Mouse (Mus musculus) heart, embryonic 16.5 days (tissue): ENCODE data around the gene Wt1. TPM values are rescaled to one million over a fixed set of nuclear protein-coding genes. Genes with fewer than 3 reads are reported as not detected.
A peak's percentile ranks its signal among the peaks of the same experiment; 100 is the strongest.

Experiments
- ATAC-seq: fragments of 200-750 bp; cut with Nextera tagmentation; replicated peaks from 2 replicates; pipeline ENCODE4 v1.8.0; 2017; ENCODE audit warnings: moderate number of reproducible peaks; ENCODE audit not compliant: insufficient read depth, low FRiP score; ENCODE audit errors: extremely low read depth
- H3K27ac ChIP-seq: fragments of 300-500 bp; sonication (generic); 2 replicates; pipeline ENCODE4 v1.5.1; 2014; ENCODE audit warnings: mild to moderate bottlenecking, low read length, control low read depth, moderate library complexity
- H3K27me3 ChIP-seq: fragments of 300-500 bp; sonication (generic); 2 replicates; pipeline ENCODE4 v1.6.1; 2014; ENCODE audit warnings: low read length, mixed read lengths; ENCODE audit not compliant: control insufficient read depth, insufficient read depth
- H3K36me3 ChIP-seq: fragments of 300-500 bp; sonication (generic); 2 replicates; pipeline ENCODE4 v1.6.1; 2014; ENCODE audit not compliant: control insufficient read depth, insufficient read depth
- H3K4me1 ChIP-seq: fragments of 300-500 bp; sonication (generic); 2 replicates; pipeline ENCODE4 v1.6.1; 2014; ENCODE audit warnings: low read length, mixed read lengths; ENCODE audit not compliant: control insufficient read depth, insufficient read depth
- H3K4me2 ChIP-seq: fragments of 300-500 bp; sonication (generic); 2 replicates; pipeline ENCODE4 v1.6.1; 2014; ENCODE audit warnings: low read depth, mild to moderate bottlenecking, control low read depth, low read length
- H3K4me3 ChIP-seq: fragments of 300-500 bp; sonication (generic); 2 replicates; pipeline ENCODE4 v1.5.1; 2014; ENCODE audit warnings: mild to moderate bottlenecking, control low read depth, low read length
- H3K9ac ChIP-seq: fragments of 300-500 bp; sonication (generic); 2 replicates; pipeline ENCODE4 v1.6.1; 2014; ENCODE audit warnings: low read length, control low read depth
- H3K9me3 ChIP-seq: fragments of 300-500 bp; sonication (generic); replicated peaks from 2 replicates; pipeline ENCODE4 v1.6.1; 2016; ENCODE audit warnings: low read length; ENCODE audit not compliant: control insufficient read depth
- whole genome bisulfite sequencing: fragments of 180-500 bp; shearing (Covaris S2); extraction: QIAGEN DNeasy Blood & Tissue Kit; methylation state at CpG from one replicate; pipeline ENCODE4 v1.1.7; 2014; 5-methylcytosine and 5-hydroxymethylcytosine counted together
- polyA plus RNA-seq: library from polyadenylated mRNA; unstranded; fragments of >200 nt; fragmentation: Nextera tagmentation; extraction: Ambion mirVana; gene quantifications from 2 replicates; pipeline ENCODE4 v1.2.1, GENCODE M21; 2015

Gene Wt1
- 18.9 and 22.2 TPM in 2 replicates for polyA plus RNA-seq

GRCm38 (mm10) chr2:105126279-105126678 is at the start of gene Wt1:
Gene Wt1, plus strand, starts transcription at chr2:105126529.
- H3K9ac ChIP-seq, result peak within 1 kb of the TSS; percentile 56
- H3K27me3 ChIP-seq, result peaks cover 75% of the 10 kb centered on the region
- WGBS, result 1% methylated on average over 25 of the region's 25 CpGs
- H3K4me2 ChIP-seq, result peak within 1 kb of the TSS; percentile 49
- ATAC-seq, result peak; percentile 75
- H3K36me3 ChIP-seq, result no peaks in the 10 kb centered on the region
- H3K4me1 ChIP-seq, result peaks cover 5% of the 10 kb centered on the region; the same call in 1 of the 2 replicates
- H3K9me3 ChIP-seq, result no peaks in the 10 kb centered on the region
- H3K27ac ChIP-seq, result peak within 1 kb of the TSS; percentile 58
- peak within 1 kb of the TSS; percentile 43 for H3K4me3 ChIP-seq

- Histone ChIP-seq H3K4me2 (no peak overlapping the region), H3K36me3 (no peaks in the 10 kb centered on the region), H3K9me3 (no peaks in the 10 kb centered on the region), H3K4me1 (no peaks in the 10 kb centered on the region), H3K4me3 (no peak overlapping the region), H3K27ac (no peak overlapping the region), H3K27me3 (no peaks in the 10 kb centered on the region), H3K9ac (no peak overlapping the region)
- WGBS, result 91% methylated on average over 7 of the region's 7 CpGs
- no peak for ATAC-seq
These were observed 49.2 kb upstream of the Wt1 start for GRCm38 (mm10) chr2:105077151-105077550.

- 23% methylated on average over 9 of the region's 9 CpGs for WGBS
- Histone ChIP-seq H3K4me2 (no peak overlapping the region), H3K9me3 (no peaks in the 10 kb centered on the region), H3K4me3 (no peak overlapping the region), H3K4me1 (no peaks in the 10 kb centered on the region), H3K27me3 (no peaks in the 10 kb centered on the region), H3K27ac (no peak overlapping the region), H3K36me3 (no peaks in the 10 kb centered on the region), H3K9ac (no peak overlapping the region)
- ATAC-seq, result no peak
These were observed 44.0 kb upstream of the Wt1 start for GRCm38 (mm10) chr2:105082256-105082790.

- no peaks in the 10 kb centered on the region for H3K4me1 ChIP-seq
- H3K27ac ChIP-seq, result no peak overlapping the region
- H3K4me3 ChIP-seq, result no peak overlapping the region
- ATAC-seq, result no peak
- no peaks in the 10 kb centered on the region for H3K36me3 ChIP-seq
- H3K9me3 ChIP-seq, result no peaks in the 10 kb centered on the region
- H3K27me3 ChIP-seq, result no peaks in the 10 kb centered on the region
- H3K9ac ChIP-seq, result no peak overlapping the region
- whole genome bisulfite sequencing, result 76% methylated on average over 4 of the region's 4 CpGs
- no peak overlapping the region for H3K4me2 ChIP-seq
These were observed 42.3 kb upstream of the Wt1 start for GRCm38 (mm10) chr2:105084035-105084434.

GRCm38 (mm10) chr2:105086081-105086480 is 40.2 kb upstream of the Wt1 start:
- WGBS, result 92% methylated on average over 3 of the region's 3 CpGs
- Histone ChIP-seq H3K27me3 (no peaks in the 10 kb centered on the region), H3K4me2 (no peak overlapping the region), H3K4me1 (peaks cover 8% of the 10 kb centered on the region), H3K4me3 (no peak overlapping the region), H3K9me3 (no peaks in the 10 kb centered on the region), H3K9ac (no peak overlapping the region), H3K27ac (no peak overlapping the region), H3K36me3 (no peaks in the 10 kb centered on the region)
- ATAC-seq, result no peak

GRCm38 (mm10) chr2:105088005-105088404 is 38.3 kb upstream of the Wt1 start:
- Histone ChIP-seq H3K4me2 (no peak overlapping the region), H3K36me3 (no peaks in the 10 kb centered on the region), H3K27me3 (no peaks in the 10 kb centered on the region), H3K27ac (no peak overlapping the region), H3K9me3 (no peaks in the 10 kb centered on the region), H3K9ac (no peak overlapping the region), H3K4me3 (no peak overlapping the region), H3K4me1 (peaks cover 8% of the 10 kb centered on the region)
- ATAC-seq, result no peak
- WGBS, result 48% methylated on average over 3 of the region's 3 CpGs

- Histone ChIP-seq H3K27ac (no peak overlapping the region), H3K9me3 (no peaks in the 10 kb centered on the region), H3K9ac (no peak overlapping the region), H3K27me3 (no peaks in the 10 kb centered on the region), H3K36me3 (no peaks in the 10 kb centered on the region), H3K4me3 (no peak overlapping the region), H3K4me2 (no peak overlapping the region), H3K4me1 (peaks cover 8% of the 10 kb centered on the region)
- ATAC-seq, result no peak
- 74% methylated on average over 4 of the region's 4 CpGs for WGBS
These were observed 37.2 kb upstream of the Wt1 start for GRCm38 (mm10) chr2:105089083-105089482.

GRCm38 (mm10) chr2:105089581-105090508 is 36.5 kb upstream of the Wt1 start:
- H3K4me1 ChIP-seq, result peaks cover 8% of the 10 kb centered on the region
- no peaks in the 10 kb centered on the region for H3K36me3 ChIP-seq
- H3K9ac ChIP-seq, result no peak overlapping the region
- H3K4me3 ChIP-seq, result no peak overlapping the region
- H3K27me3 ChIP-seq, result no peaks in the 10 kb centered on the region
- 34% methylated on average over 7 of the region's 7 CpGs for WGBS
- no peak overlapping the region for H3K4me2 ChIP-seq
- H3K9me3 ChIP-seq, result no peaks in the 10 kb centered on the region
- no peak for ATAC-seq
- no peak overlapping the region for H3K27ac ChIP-seq

GRCm38 (mm10) chr2:105090991-105091390 is 35.3 kb upstream of the Wt1 start:
- Histone ChIP-seq H3K4me2 (no peak overlapping the region), H3K36me3 (no peaks in the 10 kb centered on the region), H3K27ac (no peak overlapping the region), H3K4me1 (peaks cover 8% of the 10 kb centered on the region), H3K27me3 (no peaks in the 10 kb centered on the region), H3K9ac (no peak overlapping the region), H3K4me3 (no peak overlapping the region), H3K9me3 (no peaks in the 10 kb centered on the region)
- WGBS, result 76% methylated on average over 5 of the region's 5 CpGs
- no peak for ATAC-seq
